Mouse (Mus musculus) hindbrain, postnatal 0 days (tissue): Measurements from ENCODE around the gene Gm1979. TPM values are rescaled to one million over a fixed set of nuclear protein-coding genes. Genes with fewer than 3 reads are reported as not detected.

ENCODE experiments used
- polyA plus RNA-seq: library from polyadenylated mRNA; unstranded; fragments of >200 nt; fragmentation: Nextera tagmentation; extraction: Ambion mirVana; gene quantifications from 2 replicates; pipeline ENCODE4 v1.2.1, GENCODE M21; 2015
- total RNA-seq: library from RNA; depleted of rRNA; stranded (reverse); fragments of >200 nt; gene quantifications from 2 replicates; pipeline ENCODE4 v1.2.3, GENCODE M21; 2014; rRNA removed

Gene Gm1979
- total and polyA plus RNA-seq, 2 experiments from 2014 or later: 0.10 TPM; not detected in 1

Other genes with a start within 250 kb of the Gm1979 start
- gene Actr3b, start 244.8 kb downstream of the Gm1979 start, total RNA-seq: 18.8 and 25.7 TPM in 2 replicates
- gene Actr3b, start 244.8 kb downstream of the Gm1979 start, polyA plus RNA-seq: 53.6 and 58.1 TPM in 2 replicates
- gene Gm21663, start 62.4 kb downstream of the Gm1979 start, total RNA-seq: 0.32 TPM in 1 of 2 replicates, not detected in the other
- gene Gm21663, start 62.4 kb downstream of the Gm1979 start, polyA plus RNA-seq: 0.18 TPM in 1 of 2 replicates, not detected in the other
- 0.18 TPM in 1 of 2 replicates, not detected in the other for gene Gm21671, start 50.4 kb downstream of the Gm1979 start, total RNA-seq
- gene Gm21671, start 50.4 kb downstream of the Gm1979 start, polyA plus RNA-seq: 0.11 and 0.13 TPM in 2 replicates
- not detected in 2 replicates for gene Gm21680, start 32.1 kb downstream of the Gm1979 start, total RNA-seq
- gene Gm21680, start 32.1 kb downstream of the Gm1979 start, polyA plus RNA-seq: not detected in 2 replicates
- gene Gm21698, start 16.1 kb downstream of the Gm1979 start, total RNA-seq: not detected in 2 replicates
- gene Gm21698, start 16.1 kb downstream of the Gm1979 start, polyA plus RNA-seq: 0.11 and 0.35 TPM in 2 replicates
- not detected in 2 replicates for gene Gm5862, start 18.1 kb upstream of the Gm1979 start, total RNA-seq
- gene Gm5862, start 18.1 kb upstream of the Gm1979 start, polyA plus RNA-seq: not detected in 2 replicates
- gene Speer4a, start 34.8 kb upstream of the Gm1979 start, total RNA-seq: 0.05 TPM in 1 of 2 replicates, not detected in the other
- gene Speer4a, start 34.8 kb upstream of the Gm1979 start, polyA plus RNA-seq: 0.25 and 0.36 TPM in 2 replicates
- not detected in 2 replicates for gene Gm7347, start 53.8 kb upstream of the Gm1979 start, total RNA-seq
- gene Gm7347, start 53.8 kb upstream of the Gm1979 start, polyA plus RNA-seq: 0.34 TPM in 1 of 2 replicates, not detected in the other
- not detected in 2 replicates for gene Gm10471, start 84.5 kb upstream of the Gm1979 start, total RNA-seq
- 0.11 TPM in 1 of 2 replicates, not detected in the other for gene Gm10471, start 84.5 kb upstream of the Gm1979 start, polyA plus RNA-seq
- gene 5031410I06Rik, start 100.6 kb upstream of the Gm1979 start, total RNA-seq: not detected in 2 replicates
- 0.09 and 0.25 TPM in 2 replicates for gene 5031410I06Rik, start 100.6 kb upstream of the Gm1979 start, polyA plus RNA-seq
- gene Gm10220, start 116.6 kb upstream of the Gm1979 start, total RNA-seq: not detected in 2 replicates
- 0.11 and 0.13 TPM in 2 replicates for gene Gm10220, start 116.6 kb upstream of the Gm1979 start, polyA plus RNA-seq